Mouse (Mus musculus) bone marrow macrophage, adult 2 months (primary cell): ENCODE measurements around the gene Pigh.

Experiments used
- CTCF ChIP-seq: IDR thresholded peaks from 2 replicates; pipeline ENCODE4 v1.5.1; 2012; ENCODE audit warnings: low read depth, mild to moderate bottlenecking, low read length, moderate library complexity
- POLR2A ChIP-seq: IDR thresholded peaks from 2 replicates; pipeline ENCODE4 v1.6.1; 2012; ENCODE audit warnings: mild to moderate bottlenecking, low read depth, low read length, borderline replicate concordance

GRCm38 (mm10) chr12:79047203-79047602 lies 42.2 kb downstream of the Pigh start:
- TF ChIP-seq CTCF: no peak
- no peak for TF ChIP-seq POLR2A
